Mouse (Mus musculus): Measurements from ENCODE around the gene Trpm8. TPM values are rescaled to one million over a fixed set of nuclear protein-coding genes. Genes with fewer than 3 reads are reported as not detected.

Gene Trpm8
- polyA plus RNA-seq, 1 experiment from 2014 or later = not detected

DNA sequence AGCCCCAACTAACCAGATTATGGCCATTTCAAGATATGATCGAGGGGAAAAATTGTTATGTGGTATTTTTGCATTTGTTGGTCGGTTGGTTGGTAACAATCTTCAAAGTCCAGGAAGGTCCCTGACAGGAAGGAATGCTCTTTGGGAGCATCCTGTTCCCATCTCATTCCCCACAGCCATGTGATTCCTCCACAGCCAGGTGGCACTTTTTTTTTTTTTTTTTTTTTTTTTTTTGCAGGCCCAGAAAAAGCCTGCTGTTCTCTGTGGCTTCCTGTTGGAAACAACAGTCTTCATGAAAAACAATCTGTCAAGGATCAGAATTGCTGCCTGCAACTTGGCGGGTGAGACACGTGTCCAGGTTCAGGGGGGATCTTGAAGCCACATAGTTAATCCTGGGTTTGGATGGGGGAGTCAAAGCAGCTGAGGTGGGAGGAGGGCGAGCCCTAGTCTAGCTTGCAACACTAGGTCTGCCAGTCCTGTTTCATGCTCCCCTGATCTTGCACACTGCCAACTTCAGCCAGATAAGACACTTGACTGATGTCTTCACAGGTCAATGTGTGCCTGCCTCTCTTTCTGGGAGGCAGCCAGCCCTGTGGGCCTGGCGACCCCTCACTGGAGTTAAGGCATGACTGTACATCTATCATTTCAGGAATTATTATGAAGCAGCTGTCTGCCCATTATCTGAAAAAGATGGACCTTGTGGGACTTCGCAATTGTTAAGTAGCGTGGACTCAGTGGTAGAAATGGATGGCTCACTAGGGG lies 18.4 kb upstream of the Trpm8 start:
- H3K36me3 ChIP-seq (ENCODE audit: control insufficient read depth, insufficient read depth, low read length) = peaks cover 32% of the 10 kb centered on the region
- H3K27ac ChIP-seq (replicated peaks; ENCODE audit: low read depth, low read length) = no peak overlapping the region
- no peak overlapping the region for H3K4me2 ChIP-seq (ENCODE audit: low read depth, severe bottlenecking)
- H3K9me3 ChIP-seq (ENCODE audit: control insufficient read depth, low read length) = peaks cover 70% of the 10 kb centered on the region
- H3K4me1 ChIP-seq (ENCODE audit: control insufficient read depth, insufficient read depth, low read length) = no peaks in the 10 kb centered on the region
- DNase-seq (ENCODE audit: low spot score) = no peak
- WGBS = 78% methylated on average over 8 of the region's 8 CpGs
- H3K4me3 ChIP-seq (ENCODE audit: low read depth, low read length) = no peak overlapping the region
- H3K9ac ChIP-seq (ENCODE audit: low read length) = no peak overlapping the region
- ATAC-seq (ENCODE audit: insufficient number of reproducible peaks, low FRiP score, low TSS enrichment, low read depth) = no peak
- no peaks in the 10 kb centered on the region for H3K27me3 ChIP-seq (ENCODE audit: control insufficient read depth, insufficient read depth, low read length)

DNA sequence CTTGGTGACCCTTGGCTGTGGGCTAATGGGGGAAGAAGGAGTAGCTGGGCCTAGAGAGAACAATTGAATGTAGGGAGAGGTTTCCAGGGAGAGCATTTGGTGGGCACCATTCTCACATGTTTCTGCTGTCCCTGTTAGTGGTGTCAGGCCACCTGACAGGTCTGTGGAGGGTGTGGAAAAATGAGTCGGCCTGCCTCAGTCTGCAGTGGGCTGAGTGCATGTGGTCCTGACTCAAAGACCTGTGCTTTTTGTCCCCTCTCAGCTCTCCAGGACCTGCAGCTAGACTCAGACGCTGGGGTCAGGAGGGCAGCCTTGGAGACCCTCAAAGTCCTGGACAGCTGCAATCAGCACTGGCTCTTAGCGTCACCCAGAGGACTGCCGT lies 17.8 kb upstream of the Trpm8 start:
- DNase-seq (ENCODE audit: low spot score) (no peak), ATAC-seq (ENCODE audit: insufficient number of reproducible peaks, low FRiP score, low TSS enrichment, low read depth) (no peak)
- H3K4me1 ChIP-seq (ENCODE audit: control insufficient read depth, insufficient read depth, low read length) = no peaks in the 10 kb centered on the region
- H3K9ac ChIP-seq (ENCODE audit: low read length) = no peak overlapping the region
- H3K36me3 ChIP-seq (ENCODE audit: control insufficient read depth, insufficient read depth, low read length) = peaks cover 38% of the 10 kb centered on the region
- 81% methylated on average over 4 of the region's 4 CpGs for WGBS
- no peak overlapping the region for H3K4me2 ChIP-seq (ENCODE audit: low read depth, severe bottlenecking)
- H3K27me3 ChIP-seq (ENCODE audit: control insufficient read depth, insufficient read depth, low read length) = no peaks in the 10 kb centered on the region
- peaks cover 69% of the 10 kb centered on the region for H3K9me3 ChIP-seq (ENCODE audit: control insufficient read depth, low read length)
- no peak overlapping the region for H3K27ac ChIP-seq (replicated peaks; ENCODE audit: low read depth, low read length)
- no peak overlapping the region for H3K4me3 ChIP-seq (ENCODE audit: low read depth, low read length)

DNA sequence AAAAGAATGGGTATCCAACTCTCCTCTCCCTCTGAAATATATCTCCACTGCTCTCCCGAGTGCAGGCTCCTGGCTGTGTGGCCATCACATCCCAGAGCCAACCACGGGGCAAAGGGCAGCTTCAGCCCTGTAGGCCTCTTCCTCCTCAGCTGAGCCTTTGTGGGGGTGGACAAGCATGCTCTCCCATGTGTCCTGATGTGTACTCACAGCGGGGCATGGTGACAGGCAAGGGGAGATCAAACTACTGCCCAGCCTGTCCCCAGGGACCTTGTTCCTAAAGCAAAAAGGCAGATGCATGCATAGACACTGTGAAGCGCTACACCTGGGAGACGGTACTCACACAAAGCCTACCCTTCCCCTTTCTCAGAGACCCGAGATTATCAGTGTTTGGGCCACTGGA lies 17.3 kb upstream of the Trpm8 start:
- WGBS = 86% methylated on average over 6 of the region's 6 CpGs
- ATAC-seq (ENCODE audit: insufficient number of reproducible peaks, low FRiP score, low TSS enrichment, low read depth) (no peak), DNase-seq (ENCODE audit: low spot score) (no peak)
- Histone ChIP-seq H3K27me3 (ENCODE audit: control insufficient read depth, insufficient read depth, low read length) (no peaks in the 10 kb centered on the region), H3K9ac (ENCODE audit: low read length) (no peak overlapping the region), H3K9me3 (ENCODE audit: control insufficient read depth, low read length) (peaks cover 68% of the 10 kb centered on the region), H3K27ac (replicated peaks; ENCODE audit: low read depth, low read length) (no peak overlapping the region), H3K4me3 (ENCODE audit: low read depth, low read length) (no peak overlapping the region), H3K4me2 (ENCODE audit: low read depth, severe bottlenecking) (no peak overlapping the region), H3K36me3 (ENCODE audit: control insufficient read depth, insufficient read depth, low read length) (peaks cover 42% of the 10 kb centered on the region), H3K4me1 (ENCODE audit: control insufficient read depth, insufficient read depth, low read length) (no peaks in the 10 kb centered on the region)

DNA sequence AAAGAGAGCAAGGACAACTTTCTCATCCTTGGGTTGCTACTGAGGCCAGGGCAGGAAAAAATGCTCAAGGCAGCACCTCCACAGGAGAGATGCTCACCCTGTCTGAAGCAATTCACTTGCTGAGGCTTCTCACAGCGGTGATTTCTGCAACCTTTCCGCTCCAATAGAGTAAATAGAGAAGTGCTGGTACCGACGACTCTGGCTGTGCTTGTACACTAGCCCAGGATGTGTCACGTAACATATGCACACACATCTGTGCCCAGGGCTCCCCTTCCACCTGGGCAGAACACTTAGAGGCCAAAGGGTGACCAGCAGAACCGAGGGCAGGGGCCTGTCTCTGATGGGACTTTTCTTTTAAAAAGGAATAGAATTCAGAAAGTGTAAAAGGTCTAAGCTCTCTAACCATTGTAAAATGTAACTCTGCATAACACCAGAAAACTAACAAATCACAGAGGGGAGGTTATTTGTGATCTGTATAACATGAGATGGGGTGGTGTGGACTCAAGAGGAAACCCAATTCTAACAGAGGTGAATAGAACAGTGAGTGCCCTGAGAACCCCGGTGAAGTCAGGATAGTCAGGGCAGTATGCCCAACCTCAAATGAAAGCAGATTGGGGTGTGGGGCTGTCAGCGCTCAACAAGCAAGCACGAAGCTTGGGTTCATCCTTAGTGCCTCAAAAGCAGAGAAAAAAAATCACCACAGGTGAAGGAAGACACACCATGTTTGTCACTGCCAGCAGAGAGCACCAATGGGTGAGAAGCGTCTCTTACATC lies 16.7 kb upstream of the Trpm8 start:
- peaks cover 62% of the 10 kb centered on the region for H3K9me3 ChIP-seq (ENCODE audit: control insufficient read depth, low read length)
- WGBS = 84% methylated on average over 10 of the region's 10 CpGs
- no peak for DNase-seq (ENCODE audit: low spot score)

DNA sequence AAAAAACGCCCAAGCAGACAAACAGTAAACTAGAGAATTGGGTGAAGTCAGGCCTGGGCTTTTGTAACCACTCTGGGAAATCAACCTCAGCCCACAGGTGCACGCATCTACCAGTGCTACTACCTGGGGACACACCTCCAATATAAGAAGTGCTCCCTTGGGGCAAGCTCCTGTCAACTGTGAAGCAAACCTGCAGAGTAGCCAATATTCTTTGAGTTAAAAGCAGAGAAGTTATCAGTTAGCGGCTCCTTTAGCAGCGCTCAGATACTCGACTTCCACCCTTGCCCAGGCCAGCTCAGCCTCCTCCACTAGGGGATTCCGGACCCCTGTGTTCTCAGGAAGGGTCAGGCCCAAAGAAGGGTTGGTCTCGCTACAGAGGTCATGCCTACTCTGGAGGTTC lies 15.8 kb upstream of the Trpm8 start:
- Histone ChIP-seq H3K9me3 (ENCODE audit: control insufficient read depth, low read length) (peaks cover 57% of the 10 kb centered on the region), H3K36me3 (ENCODE audit: control insufficient read depth, insufficient read depth, low read length) (peaks cover 58% of the 10 kb centered on the region), H3K9ac (ENCODE audit: low read length) (no peak overlapping the region), H3K4me2 (ENCODE audit: low read depth, severe bottlenecking) (no peak overlapping the region), H3K4me1 (ENCODE audit: control insufficient read depth, insufficient read depth, low read length) (no peaks in the 10 kb centered on the region), H3K4me3 (ENCODE audit: low read depth, low read length) (no peak overlapping the region), H3K27ac (replicated peaks; ENCODE audit: low read depth, low read length) (no peak overlapping the region), H3K27me3 (ENCODE audit: control insufficient read depth, insufficient read depth, low read length) (no peaks in the 10 kb centered on the region)
- 86% methylated on average over 7 of the region's 7 CpGs for WGBS
- DNase-seq (ENCODE audit: low spot score) (no peak), ATAC-seq (ENCODE audit: insufficient number of reproducible peaks, low FRiP score, low TSS enrichment, low read depth) (peak; percentile 4; the same call in 1 of the 2 replicates)

More for the DNA sequence above, 16.7 kb upstream of the Trpm8 start:
- Histone ChIP-seq H3K4me3 (ENCODE audit: low read depth, low read length) (no peak overlapping the region), H3K36me3 (ENCODE audit: control insufficient read depth, insufficient read depth, low read length) (peaks cover 49% of the 10 kb centered on the region), H3K9ac (ENCODE audit: low read length) (no peak overlapping the region), H3K27me3 (ENCODE audit: control insufficient read depth, insufficient read depth, low read length) (no peaks in the 10 kb centered on the region), H3K4me2 (ENCODE audit: low read depth, severe bottlenecking) (no peak overlapping the region), H3K4me1 (ENCODE audit: control insufficient read depth, insufficient read depth, low read length) (no peaks in the 10 kb centered on the region), H3K27ac (replicated peaks; ENCODE audit: low read depth, low read length) (no peak overlapping the region)
- ATAC-seq (ENCODE audit: insufficient number of reproducible peaks, low FRiP score, low TSS enrichment, low read depth) = no peak

DNA sequence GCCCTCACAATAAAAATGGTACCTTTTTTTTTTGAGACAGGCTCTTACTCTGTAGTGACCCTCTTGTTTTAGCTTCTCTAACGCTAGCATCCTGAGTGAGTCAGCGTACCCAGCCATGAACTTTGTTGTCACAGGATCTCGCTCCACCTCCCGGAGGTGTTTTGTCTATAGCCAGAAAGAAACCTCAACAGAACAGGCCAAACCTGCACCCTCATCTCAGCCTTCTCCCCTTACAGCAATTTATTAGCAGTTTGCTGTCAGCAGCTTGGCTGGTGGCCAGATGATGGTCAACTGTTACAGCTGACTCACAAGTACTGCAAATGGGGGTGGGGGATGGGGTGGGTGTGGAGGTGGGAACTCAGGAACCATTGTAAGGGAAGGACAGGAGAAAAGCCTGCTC lies 15.2 kb upstream of the Trpm8 start:
- DNase-seq (ENCODE audit: low spot score) (no peak), ATAC-seq (ENCODE audit: insufficient number of reproducible peaks, low FRiP score, low TSS enrichment, low read depth) (no peak)
- Histone ChIP-seq H3K4me1 (ENCODE audit: control insufficient read depth, insufficient read depth, low read length) (no peaks in the 10 kb centered on the region), H3K27me3 (ENCODE audit: control insufficient read depth, insufficient read depth, low read length) (no peaks in the 10 kb centered on the region), H3K9ac (ENCODE audit: low read length) (no peak overlapping the region), H3K36me3 (ENCODE audit: control insufficient read depth, insufficient read depth, low read length) (peaks cover 64% of the 10 kb centered on the region), H3K27ac (replicated peaks; ENCODE audit: low read depth, low read length) (no peak overlapping the region), H3K4me2 (ENCODE audit: low read depth, severe bottlenecking) (no peak overlapping the region), H3K4me3 (ENCODE audit: low read depth, low read length) (no peak overlapping the region), H3K9me3 (ENCODE audit: control insufficient read depth, low read length) (peaks cover 53% of the 10 kb centered on the region)
- WGBS = 88% methylated on average over 4 of the region's 4 CpGs

DNA sequence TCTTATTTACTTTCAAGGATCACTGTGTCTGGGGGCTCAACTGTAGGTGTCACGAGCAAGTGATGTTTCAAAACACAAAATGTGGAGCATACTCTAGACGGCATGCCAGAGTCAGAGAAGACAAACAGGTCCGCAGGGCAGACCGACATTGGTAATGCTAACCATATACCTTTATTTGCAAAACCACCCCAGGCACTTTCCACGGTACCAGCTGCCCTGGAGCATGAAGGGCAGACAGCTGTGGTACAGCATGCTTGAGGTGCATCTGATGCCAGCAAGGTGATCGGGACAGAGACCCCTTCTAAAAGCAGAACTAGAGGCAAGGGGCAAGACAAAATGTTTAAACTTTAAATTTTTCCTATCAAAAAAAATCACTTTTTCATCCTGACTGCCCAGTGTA lies 14.5 kb upstream of the Trpm8 start:
- WGBS = 77% methylated on average over 6 of the region's 6 CpGs
- H3K9ac ChIP-seq (ENCODE audit: low read length) = no peak overlapping the region
- no peaks in the 10 kb centered on the region for H3K27me3 ChIP-seq (ENCODE audit: control insufficient read depth, insufficient read depth, low read length)
- DNase-seq (ENCODE audit: low spot score) (no peak), ATAC-seq (ENCODE audit: insufficient number of reproducible peaks, low FRiP score, low TSS enrichment, low read depth) (no peak)
- no peak overlapping the region for H3K27ac ChIP-seq (replicated peaks; ENCODE audit: low read depth, low read length)
- H3K4me3 ChIP-seq (ENCODE audit: low read depth, low read length) = no peak overlapping the region
- H3K9me3 ChIP-seq (ENCODE audit: control insufficient read depth, low read length) = peaks cover 48% of the 10 kb centered on the region
- no peak overlapping the region for H3K4me2 ChIP-seq (ENCODE audit: low read depth, severe bottlenecking)
- no peaks in the 10 kb centered on the region for H3K4me1 ChIP-seq (ENCODE audit: control insufficient read depth, insufficient read depth, low read length)
- peaks cover 71% of the 10 kb centered on the region for H3K36me3 ChIP-seq (ENCODE audit: control insufficient read depth, insufficient read depth, low read length)

DNA sequence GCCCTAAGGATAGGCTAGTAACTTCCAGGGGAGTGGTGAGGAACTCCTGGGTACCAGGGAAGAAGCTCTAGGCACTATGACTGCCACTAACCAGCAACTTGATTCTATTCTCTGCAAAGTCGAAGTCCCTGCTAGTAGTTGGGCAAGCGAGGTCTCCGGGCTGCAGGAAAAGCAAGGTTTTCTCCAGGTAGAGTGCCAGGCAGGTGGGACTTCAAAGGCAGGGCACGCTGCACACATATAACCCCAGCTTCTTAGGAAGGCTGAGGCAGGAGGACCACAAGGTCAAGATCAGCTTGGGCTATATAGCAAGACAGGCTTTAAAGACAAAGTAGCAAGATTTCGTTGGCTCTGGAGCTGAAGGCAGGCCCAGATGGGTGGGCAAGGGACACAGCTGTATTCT lies 13.7 kb upstream of the Trpm8 start:
- H3K27ac ChIP-seq (replicated peaks; ENCODE audit: low read depth, low read length) = no peak overlapping the region
- peaks cover 44% of the 10 kb centered on the region for H3K9me3 ChIP-seq (ENCODE audit: control insufficient read depth, low read length)
- H3K4me2 ChIP-seq (ENCODE audit: low read depth, severe bottlenecking) = no peak overlapping the region
- no peak for DNase-seq (ENCODE audit: low spot score)
- no peaks in the 10 kb centered on the region for H3K4me1 ChIP-seq (ENCODE audit: control insufficient read depth, insufficient read depth, low read length)
- no peaks in the 10 kb centered on the region for H3K27me3 ChIP-seq (ENCODE audit: control insufficient read depth, insufficient read depth, low read length)
- H3K9ac ChIP-seq (ENCODE audit: low read length) = no peak overlapping the region
- ATAC-seq (ENCODE audit: insufficient number of reproducible peaks, low FRiP score, low TSS enrichment, low read depth) = no peak
- H3K4me3 ChIP-seq (ENCODE audit: low read depth, low read length) = no peak overlapping the region
- peaks cover 79% of the 10 kb centered on the region for H3K36me3 ChIP-seq (ENCODE audit: control insufficient read depth, insufficient read depth, low read length)
- WGBS = 92% methylated on average over 5 of the region's 5 CpGs

All from limb, embryonic 11.5 days (tissue).